Mouse (Mus musculus) E14TG2a.4 (cell line): Measurements from ENCODE around the gene Smap1.

Experiments used
- CTCF ChIP-seq: conservative IDR thresholded peaks from 2 replicates; pipeline ENCODE4 v1.5.1; 2014; ENCODE audit warnings: low read length
- NANOG ChIP-seq: IDR thresholded peaks from 2 replicates; pipeline ENCODE4 v1.6.1; 2014; ENCODE audit warnings: borderline replicate concordance, low read length, mixed read lengths
- POU5F1 ChIP-seq: IDR thresholded peaks from 2 replicates; pipeline ENCODE4 v1.6.1; 2014; ENCODE audit warnings: low read length, borderline replicate concordance

GRCm38 (mm10) chr1:23928371-23928770, 6.3 kb upstream of the Smap1 start:
- TF ChIP-seq CTCF (no peak), NANOG (no peak), POU5F1 (no peak)
